Mouse (Mus musculus): ENCODE measurements around the gene Smarca1. TPM values are rescaled to one million over a fixed set of nuclear protein-coding genes. Genes with fewer than 3 reads are reported as not detected.

The Smarca1 gene
- 28.1 and 28.7 TPM in 2 replicates for polyA plus RNA-seq (2016; fragmentation: Nextera tagmentation; extraction: Ambion mirVana)

- Histone ChIP-seq H3K4me3 (peak within 1 kb of the TSS; percentile 75), H3K27ac (ENCODE audit: poor library complexity, severe bottlenecking) (peak within 1 kb of the TSS; percentile 55), H3K9ac (peak within 1 kb of the TSS; percentile 71), H3K27me3 (replicated peaks) (no peaks in the 10 kb centered on the region), H3K9me3 (replicated peaks) (no peaks in the 10 kb centered on the region), H3K4me2 (peak within 1 kb of the TSS; percentile 61), H3K36me3 (no peaks in the 10 kb centered on the region), H3K4me1 (replicated peaks) (no peaks in the 10 kb centered on the region)
- 15% methylated on average over 14 of the region's 17 CpGs for WGBS
- ATAC-seq (ENCODE audit: insufficient number of reproducible peaks, low FRiP score), result peak; percentile 73
Observed at GRCm38 (mm10) chrX:47892431-47893024, at the start of gene Smarca1. TSS of gene Smarca1 (minus strand) at chrX:47892974.

GRCm38 (mm10) chrX:47937740-47938139 is 45.0 kb upstream of the Smarca1 start:
- Histone ChIP-seq H3K36me3 (peaks cover 12% of the 10 kb centered on the region; the same call in 1 of the 2 replicates), H3K4me2 (no peak overlapping the region), H3K27me3 (replicated peaks) (no peaks in the 10 kb centered on the region), H3K27ac (ENCODE audit: poor library complexity, severe bottlenecking) (no peak overlapping the region), H3K9me3 (replicated peaks) (no peaks in the 10 kb centered on the region), H3K4me1 (replicated peaks) (no peaks in the 10 kb centered on the region), H3K9ac (no peak overlapping the region), H3K4me3 (no peak overlapping the region)
- no peak for ATAC-seq (ENCODE audit: insufficient number of reproducible peaks, low FRiP score)
- WGBS, result 20% methylated on average over 2 of the region's 2 CpGs

- no peak overlapping the region for H3K4me2 ChIP-seq
- 71% methylated on average over 5 of the region's 5 CpGs for WGBS
- no peak for ATAC-seq (ENCODE audit: insufficient number of reproducible peaks, low FRiP score)
- H3K4me3 ChIP-seq, result no peak overlapping the region
- H3K36me3 ChIP-seq, result peaks cover 12% of the 10 kb centered on the region; the same call in 1 of the 2 replicates
- H3K4me1 ChIP-seq (replicated peaks), result no peaks in the 10 kb centered on the region
- no peaks in the 10 kb centered on the region for H3K27me3 ChIP-seq (replicated peaks)
- no peak overlapping the region for H3K27ac ChIP-seq (ENCODE audit: poor library complexity, severe bottlenecking)
- H3K9me3 ChIP-seq (replicated peaks), result no peaks in the 10 kb centered on the region
- H3K9ac ChIP-seq, result no peak overlapping the region
Observed at GRCm38 (mm10) chrX:47936885-47937284, 44.1 kb upstream of the Smarca1 start.

GRCm38 (mm10) chrX:47934352-47934751 is 41.6 kb upstream of the Smarca1 start:
- H3K27me3 ChIP-seq (replicated peaks), result no peaks in the 10 kb centered on the region
- WGBS, result 79% methylated on average over 11 of the region's 11 CpGs
- no peak overlapping the region for H3K27ac ChIP-seq (ENCODE audit: poor library complexity, severe bottlenecking)
- no peaks in the 10 kb centered on the region for H3K9me3 ChIP-seq (replicated peaks)
- H3K4me1 ChIP-seq (replicated peaks), result no peaks in the 10 kb centered on the region
- no peak overlapping the region for H3K4me3 ChIP-seq
- H3K9ac ChIP-seq, result no peak overlapping the region
- H3K4me2 ChIP-seq, result no peak overlapping the region
- H3K36me3 ChIP-seq, result peaks cover 3% of the 10 kb centered on the region; the same call in 1 of the 2 replicates
- ATAC-seq (ENCODE audit: insufficient number of reproducible peaks, low FRiP score), result no peak

GRCm38 (mm10) chrX:47930449-47930848 is 37.7 kb upstream of the Smarca1 start:
- Histone ChIP-seq H3K27me3 (replicated peaks) (no peaks in the 10 kb centered on the region; the same call in 1 of the 2 replicates), H3K4me3 (no peak overlapping the region), H3K9me3 (replicated peaks) (no peaks in the 10 kb centered on the region), H3K36me3 (peaks cover 7% of the 10 kb centered on the region), H3K4me1 (replicated peaks) (no peaks in the 10 kb centered on the region), H3K4me2 (no peak overlapping the region), H3K27ac (ENCODE audit: poor library complexity, severe bottlenecking) (no peak overlapping the region), H3K9ac (no peak overlapping the region)
- ATAC-seq (ENCODE audit: insufficient number of reproducible peaks, low FRiP score), result no peak
- WGBS, result 52% methylated on average over 3 of the region's 3 CpGs

- no peak overlapping the region for H3K4me3 ChIP-seq
- no peaks in the 10 kb centered on the region; the same call in 1 of the 2 replicates for H3K27me3 ChIP-seq (replicated peaks)
- no peak overlapping the region for H3K27ac ChIP-seq (ENCODE audit: poor library complexity, severe bottlenecking)
- peaks cover 4% of the 10 kb centered on the region; the same call in 1 of the 2 replicates for H3K36me3 ChIP-seq
- no peak overlapping the region for H3K9ac ChIP-seq
- no peak overlapping the region for H3K4me2 ChIP-seq
- WGBS, result 71% methylated on average over 3 of the region's 3 CpGs
- H3K9me3 ChIP-seq (replicated peaks), result no peaks in the 10 kb centered on the region
- H3K4me1 ChIP-seq (replicated peaks), result no peaks in the 10 kb centered on the region
- ATAC-seq (ENCODE audit: insufficient number of reproducible peaks, low FRiP score), result no peak
Observed at GRCm38 (mm10) chrX:47927981-47928380, 35.2 kb upstream of the Smarca1 start.

GRCm38 (mm10) chrX:47920541-47920940 is 27.8 kb upstream of the Smarca1 start:
- no peak overlapping the region for H3K9ac ChIP-seq
- no peaks in the 10 kb centered on the region for H3K9me3 ChIP-seq (replicated peaks)
- H3K36me3 ChIP-seq, result 0 out of 2 replicates have a peak, but pooled peaks cover 2% of the 10 kb centered on the region
- H3K4me1 ChIP-seq (replicated peaks), result no peaks in the 10 kb centered on the region
- 71% methylated on average over 5 of the region's 5 CpGs for WGBS
- no peak overlapping the region for H3K4me2 ChIP-seq
- no peaks in the 10 kb centered on the region for H3K27me3 ChIP-seq (replicated peaks)
- no peak overlapping the region for H3K27ac ChIP-seq (ENCODE audit: poor library complexity, severe bottlenecking)
- H3K4me3 ChIP-seq, result no peak overlapping the region
- ATAC-seq (ENCODE audit: insufficient number of reproducible peaks, low FRiP score), result no peak

- 61% methylated on average over 1 of the region's 1 CpGs for WGBS
- H3K27me3 ChIP-seq (replicated peaks), result no peaks in the 10 kb centered on the region
- ATAC-seq (ENCODE audit: insufficient number of reproducible peaks, low FRiP score), result no peak
Observed at GRCm38 (mm10) chrX:47916831-47917230, 24.1 kb upstream of the Smarca1 start.

GRCm38 (mm10) chrX:47913543-47913938 is 20.8 kb upstream of the Smarca1 start:
- Histone ChIP-seq H3K36me3 (no peaks in the 10 kb centered on the region), H3K4me2 (peak overlapping the region; percentile 69; the same call in 1 of the 2 replicates), H3K9me3 (replicated peaks) (no peaks in the 10 kb centered on the region), H3K4me3 (no peak overlapping the region), H3K4me1 (replicated peaks) (0 out of 2 replicates have a peak, but pooled peaks cover 2% of the 10 kb centered on the region), H3K9ac (no peak overlapping the region), H3K27me3 (replicated peaks) (no peaks in the 10 kb centered on the region), H3K27ac (ENCODE audit: poor library complexity, severe bottlenecking) (no peak overlapping the region)
- WGBS, result 75% methylated on average over 7 of the region's 7 CpGs
- ATAC-seq (ENCODE audit: insufficient number of reproducible peaks, low FRiP score), result no peak

More at GRCm38 (mm10) chrX:47916831-47917230, 24.1 kb upstream of the Smarca1 start:
- Histone ChIP-seq H3K36me3 (no peaks in the 10 kb centered on the region), H3K4me2 (no peak overlapping the region), H3K4me1 (replicated peaks) (0 out of 2 replicates have a peak, but pooled peaks cover 2% of the 10 kb centered on the region), H3K4me3 (no peak overlapping the region), H3K27ac (ENCODE audit: poor library complexity, severe bottlenecking) (no peak overlapping the region), H3K9ac (no peak overlapping the region), H3K9me3 (replicated peaks) (no peaks in the 10 kb centered on the region)

- no peaks in the 10 kb centered on the region for H3K9me3 ChIP-seq (replicated peaks)
- H3K36me3 ChIP-seq, result no peaks in the 10 kb centered on the region
- WGBS, result 24% methylated on average over 8 of the region's 8 CpGs
- peak overlapping the region; percentile 80 for H3K4me3 ChIP-seq
- H3K27ac ChIP-seq (ENCODE audit: poor library complexity, severe bottlenecking), result no peak overlapping the region
- no peaks in the 10 kb centered on the region for H3K27me3 ChIP-seq (replicated peaks)
- no peak for ATAC-seq (ENCODE audit: insufficient number of reproducible peaks, low FRiP score)
- peak overlapping the region; percentile 69 for H3K4me2 ChIP-seq
- peak overlapping the region; percentile 57 for H3K9ac ChIP-seq
- H3K4me1 ChIP-seq (replicated peaks), result 0 out of 2 replicates have a peak, but pooled peaks cover 2% of the 10 kb centered on the region
Observed at GRCm38 (mm10) chrX:47912904-47913542, 20.2 kb upstream of the Smarca1 start.

GRCm38 (mm10) chrX:47912306-47912792 is 19.6 kb upstream of the Smarca1 start, which contains the start of gene Ocrl:
TSS of gene Ocrl (plus strand) at chrX:47912387.
- Histone ChIP-seq H3K9me3 (replicated peaks) (no peaks in the 10 kb centered on the region), H3K4me3 (peak within 1 kb of the TSS; percentile 80), H3K27me3 (replicated peaks) (no peaks in the 10 kb centered on the region), H3K27ac (ENCODE audit: poor library complexity, severe bottlenecking) (peak within 1 kb of the TSS; percentile 76), H3K4me1 (replicated peaks) (0 out of 2 replicates have a peak, but pooled peaks cover 2% of the 10 kb centered on the region), H3K4me2 (peak within 1 kb of the TSS; percentile 69), H3K36me3 (no peaks in the 10 kb centered on the region), H3K9ac (peak within 1 kb of the TSS; percentile 78)
- 11% methylated on average over 27 of the region's 35 CpGs for WGBS
- ATAC-seq (ENCODE audit: insufficient number of reproducible peaks, low FRiP score), result peak; percentile 80
